Mouse (Mus musculus): Measurements from ENCODE around the gene Plk1. TPM values are rescaled to one million over a fixed set of nuclear protein-coding genes. Genes with fewer than 3 reads are reported as not detected.

Gene Plk1
- total RNA-seq, 4 experiments from 2014 or later = 1.4 to 2.0 (median 1.7) TPM

DNA sequence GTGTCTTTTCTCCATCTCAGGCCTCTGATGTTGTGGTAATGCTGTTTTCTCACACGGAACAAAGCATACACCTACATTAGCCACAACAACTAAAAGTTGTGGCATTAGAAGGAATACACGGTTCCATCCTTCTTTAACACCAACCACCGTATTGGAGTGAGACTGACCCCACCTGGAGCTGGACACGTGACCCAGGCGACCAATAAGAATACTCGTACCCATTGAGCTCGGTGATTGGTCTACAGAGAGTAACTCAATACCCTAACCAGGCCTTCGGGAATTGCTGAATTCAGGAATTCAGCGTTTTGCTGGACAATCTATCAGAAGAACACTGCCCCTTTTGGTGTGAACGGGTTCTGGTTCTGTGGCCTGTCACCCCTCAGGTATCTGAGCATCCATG is 31.9 kb downstream of the Plk1 start:
- no peak for DNase-seq (ENCODE audit: low spot score in 2 of 2)

DNA sequence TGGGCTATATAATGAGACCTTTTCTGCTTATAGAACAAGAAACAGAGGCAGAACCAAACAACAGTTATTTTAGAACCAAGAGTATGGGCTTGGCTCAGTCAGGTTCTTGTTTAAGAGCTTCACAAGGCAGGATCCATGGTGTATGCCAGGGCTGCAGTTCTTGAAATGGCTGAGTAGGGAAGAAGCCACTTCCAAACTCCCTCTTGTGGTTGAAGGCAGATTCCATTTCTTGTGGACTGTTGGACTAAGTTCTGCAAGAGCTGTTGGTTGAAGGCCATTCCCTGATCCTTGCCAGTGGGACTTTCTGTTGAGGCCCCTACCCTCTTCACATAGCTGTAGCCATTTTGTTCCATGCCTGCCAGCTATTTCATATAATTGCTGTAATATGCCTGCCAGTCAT is 34.7 kb downstream of the Plk1 start:
- DNase-seq (ENCODE audit: low spot score in 2 of 2) = no peak

DNA sequence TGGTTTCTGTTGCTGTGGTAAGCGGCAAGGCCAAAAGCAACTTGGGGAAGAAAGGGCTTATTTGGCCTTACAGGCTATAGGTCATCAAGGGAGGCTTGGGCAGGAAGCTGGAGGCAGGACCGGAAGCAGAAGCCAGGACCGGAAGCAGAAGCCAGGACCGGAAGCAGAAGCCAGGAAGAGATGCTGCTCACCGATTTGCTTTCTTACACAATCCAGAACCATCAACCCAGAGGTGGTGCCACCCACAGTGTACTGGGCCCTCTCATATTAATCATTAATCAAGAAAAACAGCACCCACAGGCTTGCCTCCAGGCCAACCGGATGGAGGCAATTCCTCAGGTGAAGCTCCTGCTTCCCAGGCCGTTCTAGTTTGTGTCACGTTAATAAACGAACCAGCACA is 37.5 kb downstream of the Plk1 start:
- DNase-seq (ENCODE audit: low spot score in 2 of 2) = no peak

DNA sequence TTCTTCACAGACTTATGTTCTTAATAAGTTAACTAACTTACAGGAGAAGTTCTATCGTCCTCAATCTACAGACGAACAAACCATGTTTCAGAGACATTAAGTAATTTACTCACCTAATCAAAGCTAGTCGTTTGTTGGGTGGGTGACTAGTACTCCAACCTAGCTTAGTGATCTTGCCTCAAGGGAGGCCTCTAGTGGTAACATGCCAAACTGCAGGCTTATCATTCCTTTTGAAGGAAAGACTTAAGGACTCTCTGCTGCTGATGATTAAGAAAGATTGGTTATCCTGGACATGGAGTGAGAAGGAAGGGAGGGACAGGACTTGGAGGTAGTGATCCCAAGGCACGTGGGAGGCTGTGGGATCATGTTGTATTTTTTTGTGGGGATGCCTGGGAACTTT is 38.1 kb downstream of the Plk1 start:
- peak in 1 of 2 experiments; percentile 15 for DNase-seq (ENCODE audit: low spot score in 2 of 2)

DNA sequence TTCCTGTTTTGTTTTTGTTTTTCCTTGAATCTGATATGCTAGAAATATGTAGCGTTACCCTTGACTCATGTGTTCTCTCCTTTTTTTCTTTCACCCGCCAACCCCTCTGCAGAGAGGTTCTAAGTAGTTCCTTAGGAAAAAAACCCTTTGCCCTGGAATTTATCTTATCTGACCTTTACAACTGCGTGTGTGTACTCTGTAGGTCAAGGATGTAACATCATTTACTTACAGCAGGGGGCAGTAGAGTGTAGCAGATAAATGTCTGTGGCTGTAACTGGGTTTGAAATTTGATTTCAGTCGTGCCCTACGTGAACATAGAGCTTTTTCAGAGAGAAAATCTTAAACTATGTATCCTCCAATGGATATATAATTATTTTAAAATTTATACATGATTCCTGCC is 40.1 kb downstream of the Plk1 start:
- no peak for DNase-seq (ENCODE audit: low spot score in 2 of 2)

DNA sequence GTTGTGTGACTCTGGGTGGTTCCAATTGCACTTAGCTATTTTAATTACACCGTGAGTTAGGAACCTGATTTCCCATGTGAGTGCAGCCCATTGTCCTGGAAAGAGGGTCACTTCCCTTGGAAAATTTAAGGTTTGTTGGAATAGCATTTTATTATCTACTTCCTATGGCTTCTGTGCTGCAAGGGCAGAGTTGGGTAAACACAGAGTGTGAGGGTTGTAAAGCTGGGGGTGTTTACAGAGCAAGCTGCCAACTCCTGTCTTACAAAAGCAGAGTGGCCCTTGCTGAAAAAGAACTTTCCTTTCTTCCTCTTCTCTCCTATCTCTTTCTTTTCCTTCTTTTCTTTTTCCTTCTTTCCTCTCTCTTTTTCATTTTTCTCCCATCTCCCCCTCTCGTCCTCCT is 44.7 kb downstream of the Plk1 start:
- no peak for DNase-seq (ENCODE audit: low spot score in 2 of 2)

DNA sequence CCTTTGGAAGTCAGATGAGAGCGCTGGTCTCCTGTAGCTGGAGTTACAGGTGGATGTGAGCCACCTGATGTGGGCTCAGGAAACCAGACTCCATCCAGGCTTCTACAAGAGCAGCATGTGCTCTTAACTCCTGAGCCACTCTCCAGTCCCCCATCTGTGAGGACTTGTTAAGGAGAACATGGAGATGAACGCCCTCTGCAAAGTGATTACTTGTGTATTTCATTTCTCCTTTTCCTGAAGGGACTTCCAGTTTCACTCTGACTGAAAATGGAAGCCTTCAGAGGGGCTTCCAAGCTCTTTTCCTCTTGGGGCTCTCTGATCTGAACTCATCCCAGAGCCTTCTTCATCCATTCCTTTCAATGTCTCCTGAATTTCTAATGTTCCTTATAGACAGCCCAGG is 46.9 kb downstream of the Plk1 start:
- DNase-seq (ENCODE audit: low spot score in 2 of 2) = no peak

DNA sequence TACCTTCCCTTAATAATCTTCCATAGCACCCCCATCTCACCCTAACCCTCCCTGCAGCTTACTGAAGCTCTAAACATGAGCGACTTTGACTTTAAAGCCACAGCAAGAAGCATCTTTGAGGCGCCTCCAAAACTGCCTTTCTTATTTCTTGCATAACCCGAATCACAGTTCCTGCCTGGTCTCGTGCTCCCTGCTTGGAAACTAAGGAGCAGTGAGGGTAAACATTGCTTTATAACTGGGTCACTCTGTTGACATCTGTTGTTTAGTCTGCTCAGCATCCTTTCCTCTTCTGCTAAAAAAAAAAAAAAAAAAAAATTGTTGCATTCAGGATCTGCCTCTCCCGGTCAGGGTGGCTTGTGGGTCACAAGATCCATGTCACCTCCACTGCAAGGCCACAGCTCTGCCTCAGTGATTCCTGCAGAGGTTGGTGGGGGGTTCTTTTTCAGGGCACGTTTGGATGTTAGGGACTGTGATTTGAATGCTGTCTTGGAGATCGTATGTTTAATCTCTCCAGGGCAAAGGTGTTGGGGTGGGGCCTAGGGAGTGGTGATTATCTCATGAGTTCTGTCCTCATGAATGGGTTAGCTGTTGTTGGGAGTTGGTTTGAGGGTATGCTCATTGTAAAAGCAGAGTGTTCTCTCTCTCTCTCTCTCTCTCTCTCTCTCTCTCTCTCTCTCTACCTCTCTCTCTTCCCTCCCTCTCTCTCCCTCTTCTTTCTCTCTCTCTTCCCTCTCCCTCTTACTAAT is 49.2 kb downstream of the Plk1 start:
- no peak for DNase-seq (ENCODE audit: low spot score in 2 of 2)

DNA sequence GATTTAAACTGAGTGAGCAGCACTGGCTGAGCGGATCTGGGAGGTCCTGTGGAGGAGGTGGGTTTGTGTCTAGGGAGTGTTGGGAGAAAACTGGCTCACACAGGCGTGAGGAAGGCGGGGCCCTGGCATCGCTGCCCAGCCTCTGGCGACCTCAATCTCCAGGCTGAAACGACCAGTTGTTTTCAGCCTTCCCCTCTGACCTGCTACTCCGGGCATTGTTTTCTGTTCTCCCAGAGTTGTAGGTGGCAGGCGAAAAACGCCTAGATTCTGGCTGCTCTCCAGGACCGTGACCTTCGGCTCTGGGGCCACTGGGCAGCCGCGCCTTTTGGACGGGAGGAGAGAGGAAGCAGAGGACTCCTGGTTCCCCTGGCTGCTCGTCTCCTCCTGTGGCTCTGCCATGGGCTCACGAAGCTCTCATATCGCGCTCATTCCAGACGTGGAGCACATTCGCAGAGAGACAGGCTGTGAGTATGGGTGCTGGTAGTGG is 60.1 kb downstream of the Plk1 start, which contains the start of gene Chp2:
Chp2 (plus strand) TSS at position 182 of the 487 bp plus-strand sequence.
- DNase-seq (ENCODE audit: low spot score in 2 of 2) = no peak

Other genes with a start within 250 kb of the Plk1 start
- gene Cog7, start 177.7 kb upstream of the Plk1 start, total RNA-seq (2022) = 10 to 100 TPM; 45.4 to 51.0 (median 48.1) TPM
- gene Gga2, start 138.2 kb upstream of the Plk1 start, total RNA-seq (2022) = 10 to 100 TPM; 30.4 to 37.7 (median 35.3) TPM
- 10 to 100 TPM; 50.2 to 58.3 (median 51.9) TPM for gene Ubfd1, start 92.3 kb upstream of the Plk1 start, total RNA-seq (2022)
- 1 to 10 TPM; 7.1 to 8.4 (median 7.9) TPM for gene Ears2, start 92.2 kb upstream of the Plk1 start, total RNA-seq (2022)
- 100 to 1,000 TPM; 243 to 272 (median 259) TPM for gene Ndufab1, start 57.6 kb upstream of the Plk1 start, total RNA-seq (2022)
- 1 to 10 TPM; 1.8 to 2.3 (median 2.0) TPM for gene Palb2, start 26.5 kb upstream of the Plk1 start, total RNA-seq (2022)
- gene Dctn5, start 26.4 kb upstream of the Plk1 start, total RNA-seq (2022) = 100 to 1,000 TPM in 2 of 4 experiments, 10 to 100 TPM in 2; 96.3 to 105 (median 100) TPM
- under 1 TPM; 0.33 to 0.87 (median 0.71) TPM for gene Ern2, start 26.8 kb downstream of the Plk1 start, total RNA-seq (2022)
- gene Chp2, start 60.1 kb downstream of the Plk1 start, total RNA-seq (2022) = 1 to 10 TPM; 4.6 to 5.9 (median 5.0) TPM
- 1,000 to 10,000 TPM in 2 of 4 experiments, 100 to 1,000 TPM in 2; 870 to 1,138 (median 953) TPM for gene Prkcb, start 129.3 kb downstream of the Plk1 start, total RNA-seq (2022)

Measured in left cerebral cortex, adult 8-10 months (tissue).